Mouse (Mus musculus) hindbrain, postnatal 0 days (tissue): ENCODE results near the gene Gja5. TPM values are rescaled to one million over a fixed set of nuclear protein-coding genes. Genes with fewer than 3 reads are reported as not detected.

Experiments used
- ATAC-seq: fragments of 200-750 bp; cut with Nextera tagmentation; 2 replicates; pipeline ENCODE4 v1.8.0; 2017; ENCODE audit warnings: mild to moderate bottlenecking, moderate TSS enrichment, moderate library complexity
- DNase-seq: peaks from one replicate; pipeline ENCODE4 v3.0.0-alpha.2; 2015; ENCODE audit warnings: low spot score
- H3K27ac ChIP-seq: fragments of 300-500 bp; sonication (generic); 2 replicates; pipeline ENCODE4 v1.5.1; 2014; ENCODE audit warnings: mild to moderate bottlenecking
- H3K27me3 ChIP-seq: fragments of 300-500 bp; sonication (generic); 2 replicates; pipeline ENCODE4 v1.6.1; 2014; ENCODE audit warnings: low read length, mixed read lengths; ENCODE audit not compliant: insufficient read depth
- H3K36me3 ChIP-seq: fragments of 300-500 bp; sonication (generic); 2 replicates; pipeline ENCODE4 v1.6.1; 2014; ENCODE audit warnings: low read length, mixed read lengths; ENCODE audit not compliant: insufficient read depth
- H3K4me1 ChIP-seq: fragments of 300-500 bp; sonication (generic); 2 replicates; pipeline ENCODE4 v1.6.1; 2014; ENCODE audit warnings: antibody characterized with exemption, low read length, mixed read lengths; ENCODE audit not compliant: insufficient read depth
- H3K4me2 ChIP-seq: fragments of 300-500 bp; sonication (generic); 2 replicates; pipeline ENCODE4 v1.6.1; 2014; ENCODE audit warnings: low read depth, mild to moderate bottlenecking, low read length, moderate library complexity, mixed read lengths
- H3K4me3 ChIP-seq: fragments of 300-500 bp; sonication (generic); 2 replicates; pipeline ENCODE4 v1.5.1; 2014; ENCODE audit warnings: low read length
- H3K9ac ChIP-seq: fragments of 300-500 bp; sonication (generic); replicated peaks from 2 replicates; pipeline ENCODE4 v1.6.1; 2014; ENCODE audit warnings: mild to moderate bottlenecking, low read length, moderate library complexity, mixed read lengths
- H3K9me3 ChIP-seq: fragments of 300-500 bp; sonication (generic); 2 replicates; pipeline ENCODE4 v1.6.1; 2016; ENCODE audit warnings: low read length, mixed read lengths
- CTCF ChIP-seq: IDR thresholded peaks from 2 replicates; pipeline ENCODE4 v1.5.1; 2016; ENCODE audit warnings: antibody characterized with exemption, control low read depth, low read depth
- WGBS: fragments of 180-500 bp; shearing (Covaris S2); extraction: QIAGEN DNeasy Blood & Tissue Kit; methylation state at CpG from one replicate; pipeline ENCODE4 v1.1.7; 2014; 5-methylcytosine and 5-hydroxymethylcytosine counted together
- polyA plus RNA-seq: library from polyadenylated mRNA; unstranded; fragments of >200 nt; fragmentation: Nextera tagmentation; extraction: Ambion mirVana; gene quantifications from 2 replicates; pipeline ENCODE4 v1.2.1, GENCODE M21; 2015
- total RNA-seq: library from RNA; depleted of rRNA; stranded (reverse); fragments of >200 nt; gene quantifications from 2 replicates; pipeline ENCODE4 v1.2.3, GENCODE M21; 2014

The Gja5 gene
- total and polyA plus RNA-seq, 2 experiments from 2014 or later, result 1.2 to 2.6 TPM

- 86% methylated on average over 4 of the region's 4 CpGs for WGBS
- no peak for ATAC-seq
- no peaks in the 10 kb centered on the region for H3K9me3 ChIP-seq
Observed at GRCm38 (mm10) chr3:96924631-96925030, 20.1 kb downstream of the Gja5 start.

GRCm38 (mm10) chr3:96925920-96926319 lies 21.4 kb downstream of the Gja5 start, which contains the start of gene Gja8:
TSS of gene Gja8 (minus strand) at chr3:96926020.
- Histone ChIP-seq H3K9me3 (no peaks in the 10 kb centered on the region), H3K4me2 (no peak within 1 kb of the TSS), H3K27me3 (no peaks in the 10 kb centered on the region), H3K36me3 (no peaks in the 10 kb centered on the region), H3K9ac (no peak within 1 kb of the TSS), H3K4me3 (no peak within 1 kb of the TSS), H3K4me1 (no peaks in the 10 kb centered on the region; the same call in 1 of the 2 replicates), H3K27ac (no peak within 1 kb of the TSS)
- no peak for ATAC-seq
- 68% methylated on average over 6 of the region's 6 CpGs for WGBS
- no peak for TF ChIP-seq CTCF
- DNase-seq, result no peak

More at GRCm38 (mm10) chr3:96924631-96925030, 20.1 kb downstream of the Gja5 start:
- Histone ChIP-seq H3K4me3 (no peak overlapping the region), H3K27ac (no peak overlapping the region), H3K27me3 (no peaks in the 10 kb centered on the region), H3K36me3 (no peaks in the 10 kb centered on the region), H3K9ac (no peak overlapping the region), H3K4me1 (no peaks in the 10 kb centered on the region), H3K4me2 (no peak overlapping the region)
- DNase-seq, result no peak
- no peak for TF ChIP-seq CTCF

GRCm38 (mm10) chr3:96931261-96931681 lies 26.8 kb downstream of the Gja5 start:
- ATAC-seq, result peak; percentile 65
- Histone ChIP-seq H3K4me3 (no peak overlapping the region), H3K27ac (no peak overlapping the region), H3K9me3 (no peaks in the 10 kb centered on the region), H3K4me2 (peak overlapping the region; percentile 28; the same call in 1 of the 2 replicates), H3K9ac (no peak overlapping the region), H3K4me1 (no peaks in the 10 kb centered on the region; the same call in 1 of the 2 replicates), H3K27me3 (no peaks in the 10 kb centered on the region), H3K36me3 (no peaks in the 10 kb centered on the region)
- DNase-seq, result peak; percentile 25
- WGBS, result 23% methylated on average over 5 of the region's 5 CpGs
- no peak for TF ChIP-seq CTCF

GRCm38 (mm10) chr3:96936241-96936640 lies 31.7 kb downstream of the Gja5 start:
- DNase-seq (peak; percentile 92), ATAC-seq (no peak)
- Histone ChIP-seq H3K9ac (no peak overlapping the region), H3K27me3 (no peaks in the 10 kb centered on the region), H3K4me3 (no peak overlapping the region), H3K4me2 (no peak overlapping the region), H3K36me3 (no peaks in the 10 kb centered on the region), H3K9me3 (no peaks in the 10 kb centered on the region), H3K4me1 (no peaks in the 10 kb centered on the region; the same call in 1 of the 2 replicates), H3K27ac (no peak overlapping the region)
- TF ChIP-seq CTCF, result peak; percentile 97
- WGBS, result 8% methylated on average over 6 of the region's 6 CpGs

GRCm38 (mm10) chr3:96937606-96938005 lies 33.1 kb downstream of the Gja5 start:
- Histone ChIP-seq H3K27ac (no peak overlapping the region), H3K4me2 (no peak overlapping the region), H3K9me3 (no peaks in the 10 kb centered on the region), H3K4me1 (no peaks in the 10 kb centered on the region; the same call in 1 of the 2 replicates), H3K27me3 (no peaks in the 10 kb centered on the region), H3K4me3 (no peak overlapping the region), H3K36me3 (no peaks in the 10 kb centered on the region), H3K9ac (no peak overlapping the region)
- DNase-seq (peak; percentile 68), ATAC-seq (peak; percentile 85)
- 9% methylated on average over 5 of the region's 5 CpGs for WGBS
- no peak for TF ChIP-seq CTCF

- H3K4me3 ChIP-seq, result no peak overlapping the region
- ATAC-seq (peak; percentile 83), DNase-seq (peak; percentile 95)
- peak; percentile 97 for TF ChIP-seq CTCF
- no peak overlapping the region for H3K9ac ChIP-seq
- H3K36me3 ChIP-seq, result no peaks in the 10 kb centered on the region
- no peak overlapping the region for H3K27ac ChIP-seq
- H3K27me3 ChIP-seq, result no peaks in the 10 kb centered on the region
- no peaks in the 10 kb centered on the region; the same call in 1 of the 2 replicates for H3K4me1 ChIP-seq
- H3K4me2 ChIP-seq, result peak overlapping the region; percentile 27
- WGBS, result 7% methylated on average over 11 of the region's 11 CpGs
- H3K9me3 ChIP-seq, result no peaks in the 10 kb centered on the region; the same call in 1 of the 2 replicates
Observed at GRCm38 (mm10) chr3:96938738-96939137, 34.2 kb downstream of the Gja5 start.

- ATAC-seq, result no peak
- Histone ChIP-seq H3K27ac (no peak overlapping the region), H3K9me3 (no peaks in the 10 kb centered on the region; the same call in 1 of the 2 replicates), H3K36me3 (no peaks in the 10 kb centered on the region), H3K4me1 (no peaks in the 10 kb centered on the region; the same call in 1 of the 2 replicates), H3K9ac (no peak overlapping the region), H3K4me3 (no peak overlapping the region), H3K27me3 (no peaks in the 10 kb centered on the region), H3K4me2 (no peak overlapping the region)
- WGBS, result 85% methylated on average over 2 of the region's 2 CpGs
- no peak for TF ChIP-seq CTCF
- DNase-seq, result no peak
Observed at GRCm38 (mm10) chr3:96942706-96943105, 38.2 kb downstream of the Gja5 start.
